Mouse (Mus musculus): ENCODE data around the gene Uck2. TPM values are rescaled to one million over a fixed set of nuclear protein-coding genes. Genes with fewer than 3 reads are reported as not detected.

The Uck2 gene
- polyA plus RNA-seq, 1 experiment from 2014 or later, result 93.7 TPM

GRCm38 (mm10) chr1:167268360-167269063, 16.6 kb downstream of the Uck2 start:
- no peak for ATAC-seq (ENCODE audit: low FRiP score, low read depth)
- no peak overlapping the region for H3K4me2 ChIP-seq (replicated peaks)
- 0 out of 2 replicates have a peak, but pooled peaks cover 3% of the 10 kb centered on the region for H3K36me3 ChIP-seq
- WGBS, result 92% methylated on average over 9 of the region's 9 CpGs
- no peaks in the 10 kb centered on the region for H3K9me3 ChIP-seq
- H3K27me3 ChIP-seq (replicated peaks), result no peaks in the 10 kb centered on the region
- no peak overlapping the region for H3K9ac ChIP-seq
- H3K27ac ChIP-seq, result no peak overlapping the region
- H3K4me3 ChIP-seq, result no peak overlapping the region
- H3K4me1 ChIP-seq, result peaks cover 38% of the 10 kb centered on the region

GRCm38 (mm10) chr1:167266720-167267119, 18.4 kb downstream of the Uck2 start:
- Histone ChIP-seq H3K9ac (no peak overlapping the region), H3K4me3 (no peak overlapping the region), H3K9me3 (no peaks in the 10 kb centered on the region), H3K4me2 (replicated peaks) (no peak overlapping the region), H3K4me1 (peaks cover 33% of the 10 kb centered on the region), H3K27ac (no peak overlapping the region), H3K27me3 (replicated peaks) (no peaks in the 10 kb centered on the region), H3K36me3 (0 out of 2 replicates have a peak, but pooled peaks cover 3% of the 10 kb centered on the region)
- WGBS, result 76% methylated on average over 3 of the region's 3 CpGs
- ATAC-seq (ENCODE audit: low FRiP score, low read depth), result no peak

- no peaks in the 10 kb centered on the region for H3K9me3 ChIP-seq
- H3K27ac ChIP-seq, result no peak overlapping the region
- no peak for ATAC-seq (ENCODE audit: low FRiP score, low read depth)
- 92% methylated on average over 4 of the region's 4 CpGs for WGBS
- H3K9ac ChIP-seq, result no peak overlapping the region
- H3K4me2 ChIP-seq (replicated peaks), result no peak overlapping the region
- no peaks in the 10 kb centered on the region for H3K27me3 ChIP-seq (replicated peaks)
- peaks cover 20% of the 10 kb centered on the region for H3K4me1 ChIP-seq
- H3K36me3 ChIP-seq, result 0 out of 2 replicates have a peak, but pooled peaks cover 3% of the 10 kb centered on the region
- no peak overlapping the region for H3K4me3 ChIP-seq
These were observed 19.8 kb downstream of the Uck2 start for GRCm38 (mm10) chr1:167265366-167265765.

- H3K27me3 ChIP-seq (replicated peaks), result no peaks in the 10 kb centered on the region
- 81% methylated on average over 10 of the region's 10 CpGs for WGBS
- H3K4me2 ChIP-seq (replicated peaks), result no peak overlapping the region
- no peak overlapping the region for H3K27ac ChIP-seq
- 0 out of 2 replicates have a peak, but pooled peaks cover 3% of the 10 kb centered on the region for H3K36me3 ChIP-seq
- no peaks in the 10 kb centered on the region for H3K9me3 ChIP-seq
- no peak for ATAC-seq (ENCODE audit: low FRiP score, low read depth)
- H3K4me3 ChIP-seq, result no peak overlapping the region
- 0 out of 2 replicates have a peak, but pooled peaks cover 3% of the 10 kb centered on the region for H3K4me1 ChIP-seq
- H3K9ac ChIP-seq, result no peak overlapping the region
These were observed 22.6 kb downstream of the Uck2 start for GRCm38 (mm10) chr1:167262489-167263041.

- H3K4me2 ChIP-seq (replicated peaks), result no peak overlapping the region
- ATAC-seq (ENCODE audit: low FRiP score, low read depth), result no peak
- H3K4me3 ChIP-seq, result no peak overlapping the region
- H3K4me1 ChIP-seq, result peaks cover 10% of the 10 kb centered on the region; the same call in 1 of the 2 replicates
- H3K27me3 ChIP-seq (replicated peaks), result no peaks in the 10 kb centered on the region
- H3K27ac ChIP-seq, result no peak overlapping the region
- H3K36me3 ChIP-seq, result 0 out of 2 replicates have a peak, but pooled peaks cover 3% of the 10 kb centered on the region
- WGBS, result 93% methylated on average over 11 of the region's 11 CpGs
- H3K9me3 ChIP-seq, result no peaks in the 10 kb centered on the region
- H3K9ac ChIP-seq, result no peak overlapping the region
These were observed 23.4 kb downstream of the Uck2 start for GRCm38 (mm10) chr1:167261750-167262149.

- ATAC-seq (ENCODE audit: low FRiP score, low read depth), result no peak
- H3K27ac ChIP-seq, result no peak overlapping the region; the same call in 1 of the 2 replicates
- H3K9me3 ChIP-seq, result no peaks in the 10 kb centered on the region
- no peaks in the 10 kb centered on the region for H3K27me3 ChIP-seq (replicated peaks)
- no peak overlapping the region for H3K4me3 ChIP-seq
- WGBS, result 76% methylated on average over 10 of the region's 10 CpGs
- H3K9ac ChIP-seq, result no peak overlapping the region
- no peak overlapping the region for H3K4me2 ChIP-seq (replicated peaks)
- H3K4me1 ChIP-seq, result peaks cover 21% of the 10 kb centered on the region; the same call in 1 of the 2 replicates
- H3K36me3 ChIP-seq, result no peaks in the 10 kb centered on the region
These were observed 25.4 kb downstream of the Uck2 start for GRCm38 (mm10) chr1:167259702-167260101.

GRCm38 (mm10) chr1:167256724-167257302, 28.3 kb downstream of the Uck2 start:
- H3K9me3 ChIP-seq, result no peaks in the 10 kb centered on the region
- ATAC-seq (ENCODE audit: low FRiP score, low read depth), result 0 out of 2 replicates have a peak, but pooled peaks have one; percentile 42
- WGBS, result 39% methylated on average over 15 of the region's 15 CpGs
- H3K9ac ChIP-seq, result no peak overlapping the region
- H3K4me3 ChIP-seq, result no peak overlapping the region
- no peak overlapping the region for H3K27ac ChIP-seq
- H3K36me3 ChIP-seq, result no peaks in the 10 kb centered on the region
- no peaks in the 10 kb centered on the region for H3K27me3 ChIP-seq (replicated peaks)
- no peak overlapping the region for H3K4me2 ChIP-seq (replicated peaks)
- H3K4me1 ChIP-seq, result peaks cover 18% of the 10 kb centered on the region; the same call in 1 of the 2 replicates

GRCm38 (mm10) chr1:167253579-167253978, 31.5 kb downstream of the Uck2 start:
- Histone ChIP-seq H3K27me3 (replicated peaks) (no peaks in the 10 kb centered on the region), H3K9me3 (no peaks in the 10 kb centered on the region), H3K4me3 (no peak overlapping the region), H3K9ac (no peak overlapping the region), H3K4me1 (peaks cover 18% of the 10 kb centered on the region; the same call in 1 of the 2 replicates), H3K27ac (no peak overlapping the region), H3K36me3 (no peaks in the 10 kb centered on the region), H3K4me2 (replicated peaks) (no peak overlapping the region)
- no peak for ATAC-seq (ENCODE audit: low FRiP score, low read depth)
- WGBS, result 94% methylated on average over 12 of the region's 12 CpGs

- no peak overlapping the region for H3K9ac ChIP-seq
- no peak overlapping the region for H3K4me2 ChIP-seq (replicated peaks)
- H3K27ac ChIP-seq, result no peak overlapping the region
- no peaks in the 10 kb centered on the region for H3K36me3 ChIP-seq
- 91% methylated on average over 8 of the region's 8 CpGs for WGBS
- ATAC-seq (ENCODE audit: low FRiP score, low read depth), result no peak
- H3K27me3 ChIP-seq (replicated peaks), result no peaks in the 10 kb centered on the region
- peaks cover 19% of the 10 kb centered on the region; the same call in 1 of the 2 replicates for H3K4me1 ChIP-seq
- H3K9me3 ChIP-seq, result no peaks in the 10 kb centered on the region
- no peak overlapping the region for H3K4me3 ChIP-seq
These were observed 35.2 kb downstream of the Uck2 start for GRCm38 (mm10) chr1:167249881-167250280.

- WGBS, result 90% methylated on average over 19 of the region's 19 CpGs
These were observed 35.9 kb downstream of the Uck2 start for GRCm38 (mm10) chr1:167249252-167249651.

GRCm38 (mm10) chr1:167247886-167248285, 37.2 kb downstream of the Uck2 start:
- Histone ChIP-seq H3K36me3 (no peaks in the 10 kb centered on the region), H3K4me3 (no peak overlapping the region), H3K4me1 (peaks cover 26% of the 10 kb centered on the region; the same call in 1 of the 2 replicates), H3K27ac (no peak overlapping the region), H3K27me3 (replicated peaks) (no peaks in the 10 kb centered on the region), H3K9ac (no peak overlapping the region), H3K4me2 (replicated peaks) (no peak overlapping the region), H3K9me3 (no peaks in the 10 kb centered on the region)
- no peak for ATAC-seq (ENCODE audit: low FRiP score, low read depth)
- 84% methylated on average over 9 of the region's 9 CpGs for WGBS

More at GRCm38 (mm10) chr1:167249252-167249651, 35.9 kb downstream of the Uck2 start:
- Histone ChIP-seq H3K27me3 (replicated peaks) (no peaks in the 10 kb centered on the region), H3K4me1 (peaks cover 24% of the 10 kb centered on the region; the same call in 1 of the 2 replicates), H3K4me2 (replicated peaks) (no peak overlapping the region), H3K27ac (no peak overlapping the region), H3K9me3 (no peaks in the 10 kb centered on the region), H3K4me3 (no peak overlapping the region), H3K36me3 (no peaks in the 10 kb centered on the region), H3K9ac (no peak overlapping the region)
- no peak for ATAC-seq (ENCODE audit: low FRiP score, low read depth)

- Histone ChIP-seq H3K27me3 (replicated peaks) (no peaks in the 10 kb centered on the region), H3K27ac (no peak overlapping the region), H3K9me3 (no peaks in the 10 kb centered on the region), H3K4me1 (peaks cover 34% of the 10 kb centered on the region), H3K4me3 (no peak overlapping the region), H3K9ac (no peak overlapping the region), H3K36me3 (no peaks in the 10 kb centered on the region), H3K4me2 (replicated peaks) (no peak overlapping the region)
- 79% methylated on average over 8 of the region's 8 CpGs for WGBS
- ATAC-seq (ENCODE audit: low FRiP score, low read depth), result no peak
These were observed 38.1 kb downstream of the Uck2 start for GRCm38 (mm10) chr1:167246976-167247375.

Measured in neural tube, embryonic 12.5 days (tissue).